Mouse (Mus musculus) intestine, embryonic 15.5 days (tissue): Measurements from ENCODE around the gene Sacm1l. TPM values are rescaled to one million over a fixed set of nuclear protein-coding genes. Genes with fewer than 3 reads are reported as not detected.

Source experiments
- ATAC-seq: fragments of 200-750 bp; cut with Nextera tagmentation; 2 replicates; pipeline ENCODE4 v1.8.0; 2017; ENCODE audit warnings: moderate TSS enrichment, moderate library complexity
- H3K27ac ChIP-seq: fragments of 300-500 bp; sonication (generic); 2 replicates; pipeline ENCODE4 v1.5.1; 2015; ENCODE audit warnings: mild to moderate bottlenecking, inconsistent platforms
- H3K27me3 ChIP-seq: fragments of 300-500 bp; sonication (generic); replicated peaks from 2 replicates; pipeline ENCODE4 v1.6.1; 2015; ENCODE audit warnings: inconsistent platforms
- H3K36me3 ChIP-seq: fragments of 300-500 bp; sonication (generic); 2 replicates; pipeline ENCODE4 v1.6.1; 2015; ENCODE audit warnings: inconsistent platforms
- H3K4me1 ChIP-seq: fragments of 300-500 bp; sonication (generic); replicated peaks from 2 replicates; pipeline ENCODE4 v1.6.1; 2015; ENCODE audit warnings: inconsistent platforms
- H3K4me2 ChIP-seq: fragments of 300-500 bp; sonication (generic); replicated peaks from 2 replicates; pipeline ENCODE4 v1.6.1; 2015; ENCODE audit warnings: mild to moderate bottlenecking, inconsistent platforms
- H3K4me3 ChIP-seq: fragments of 300-500 bp; sonication (generic); replicated peaks from 2 replicates; pipeline ENCODE4 v1.5.1; 2015; ENCODE audit warnings: inconsistent platforms
- H3K9ac ChIP-seq: fragments of 300-500 bp; sonication (generic); 2 replicates; pipeline ENCODE4 v1.6.1; 2015; ENCODE audit warnings: inconsistent platforms
- H3K9me3 ChIP-seq: fragments of 300-500 bp; sonication (generic); 2 replicates; pipeline ENCODE4 v1.6.1; 2016; ENCODE audit warnings: inconsistent platforms
- whole genome bisulfite sequencing: fragments of 180-500 bp; shearing (Covaris S2); methylation state at CpG from one replicate; pipeline ENCODE4 v1.1.7; 2015; 5-methylcytosine and 5-hydroxymethylcytosine counted together
- polyA plus RNA-seq: library from polyadenylated mRNA; unstranded; fragments of >200 nt; fragmentation: Nextera tagmentation; extraction: Ambion mirVana; gene quantifications from 2 replicates; pipeline ENCODE4 v1.2.1, GENCODE M21; 2015

Sacm1l gene
- polyA plus RNA-seq: 67.8 and 69.5 TPM in 2 replicates

DNA sequence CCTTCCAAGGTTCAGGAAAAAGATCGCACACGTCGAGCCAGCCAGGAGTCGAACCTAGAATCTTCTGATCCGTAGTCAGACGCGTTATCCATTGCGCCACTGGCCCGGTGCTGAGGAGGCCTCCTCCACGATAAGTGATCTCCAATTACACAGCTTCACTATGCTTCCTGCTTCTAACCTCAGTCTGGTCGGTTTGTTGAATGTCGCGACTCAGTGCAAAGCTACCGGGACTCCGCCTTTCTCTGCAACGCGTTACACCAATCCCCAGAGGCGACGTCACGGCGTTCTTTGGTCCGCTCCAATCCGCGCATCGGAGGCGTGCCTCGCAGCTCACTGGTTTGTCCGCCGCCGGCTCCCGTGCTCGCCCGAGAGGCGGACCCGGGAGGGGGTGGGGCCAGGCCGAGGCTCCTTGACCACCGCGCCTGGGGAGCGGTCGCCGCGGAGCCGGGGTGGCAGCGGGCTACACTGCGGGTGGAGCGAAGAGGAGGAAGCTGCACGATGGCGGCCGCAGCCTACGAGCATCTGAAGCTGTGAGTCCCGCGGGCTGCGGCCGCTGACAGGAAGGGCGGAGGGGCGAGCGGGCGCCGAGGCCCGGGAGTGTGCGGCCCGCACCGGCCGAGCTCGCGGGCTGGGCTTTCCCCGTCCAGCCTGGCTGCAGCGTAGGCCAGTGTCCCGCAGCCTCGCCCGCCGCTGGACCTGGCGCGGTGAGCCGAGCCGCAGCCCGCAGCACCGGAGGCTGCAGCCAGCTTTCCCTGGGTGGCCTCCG lies at the start of gene Sacm1l:
Gene Sacm1l, plus strand, starts transcription at position 368 of the 766 bp plus-strand sequence.
- peaks cover 13% of the 10 kb centered on the region for H3K4me1 ChIP-seq
- no peaks in the 10 kb centered on the region for H3K36me3 ChIP-seq
- peak; percentile 98 for ATAC-seq
- H3K4me3 ChIP-seq: peak within 1 kb of the TSS; percentile 80
- H3K9ac ChIP-seq: peak within 1 kb of the TSS; percentile 90
- H3K27me3 ChIP-seq: no peaks in the 10 kb centered on the region
- H3K4me2 ChIP-seq: peak within 1 kb of the TSS; percentile 65
- H3K9me3 ChIP-seq: no peaks in the 10 kb centered on the region
- peak within 1 kb of the TSS; percentile 93 for H3K27ac ChIP-seq
- WGBS: under 1% methylated on average over 72 of the region's 79 CpGs

DNA sequence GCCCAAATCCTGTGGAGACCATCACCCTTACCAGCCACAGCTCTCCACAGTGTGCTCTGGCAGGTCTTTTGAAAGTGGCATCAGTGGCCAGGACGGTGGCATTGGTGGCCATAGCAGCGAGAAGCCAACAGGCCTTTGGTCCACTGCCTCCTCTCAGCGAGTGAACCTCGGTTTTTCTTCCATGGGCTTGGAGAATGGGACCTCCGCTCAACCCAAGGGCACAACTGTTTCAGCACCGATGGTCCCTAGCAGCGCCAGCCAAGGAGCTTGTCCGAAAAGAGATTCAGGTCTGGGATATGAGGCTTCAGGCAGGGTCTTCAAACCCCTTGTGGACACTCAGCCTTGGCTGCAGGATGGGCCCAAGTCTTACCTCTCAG lies 49.7 kb upstream of the Sacm1l start:
- ATAC-seq: no peak
- peak overlapping the region; percentile 65 for H3K4me3 ChIP-seq
- 83% methylated on average over 8 of the region's 8 CpGs for WGBS
- no peaks in the 10 kb centered on the region for H3K9me3 ChIP-seq
- H3K9ac ChIP-seq: peak overlapping the region; percentile 76
- H3K36me3 ChIP-seq: no peaks in the 10 kb centered on the region
- peak overlapping the region; percentile 98 for H3K4me2 ChIP-seq
- peaks cover 52% of the 10 kb centered on the region for H3K4me1 ChIP-seq
- H3K27me3 ChIP-seq: no peaks in the 10 kb centered on the region
- H3K27ac ChIP-seq: peak overlapping the region; percentile 81; the same call in 1 of the 2 replicates

DNA sequence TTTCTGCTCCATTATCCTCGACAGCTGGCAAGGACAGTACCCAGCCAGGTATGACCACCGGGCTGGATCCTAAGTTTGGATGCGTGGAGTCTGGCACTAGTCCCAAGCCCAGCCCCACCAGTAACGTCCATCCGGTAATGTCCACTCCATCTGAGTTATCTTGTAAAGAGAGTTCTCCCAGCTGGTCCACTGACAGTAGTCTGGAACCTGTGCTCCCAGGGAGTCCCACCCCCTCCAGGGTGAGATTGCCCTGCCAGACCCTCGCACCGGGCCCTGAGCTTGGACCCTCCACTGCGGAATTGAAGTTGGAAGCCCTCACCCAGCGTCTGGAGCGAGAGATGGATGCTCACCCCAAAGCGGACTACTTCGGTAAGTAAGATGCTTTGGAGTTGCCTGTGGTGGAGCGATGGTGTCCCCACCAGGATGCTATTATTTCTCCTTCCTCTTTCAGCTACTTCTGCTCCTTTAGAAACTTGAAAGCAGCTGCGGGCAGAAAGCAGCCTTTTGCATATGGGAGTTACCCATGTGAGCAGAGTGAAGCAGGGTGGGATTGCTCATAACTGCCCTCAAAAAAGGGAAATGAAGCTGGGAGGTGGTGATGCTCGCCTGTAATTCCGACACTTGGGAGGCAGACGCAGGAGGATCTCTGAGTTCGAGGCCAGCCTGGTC lies 49.2 kb upstream of the Sacm1l start:
- WGBS: 54% methylated on average over 18 of the region's 18 CpGs
- Histone ChIP-seq H3K4me1 (peaks cover 52% of the 10 kb centered on the region), H3K27me3 (no peaks in the 10 kb centered on the region), H3K4me3 (peak overlapping the region; percentile 65), H3K36me3 (no peaks in the 10 kb centered on the region), H3K9me3 (no peaks in the 10 kb centered on the region), H3K4me2 (peak overlapping the region; percentile 98), H3K27ac (no peak overlapping the region), H3K9ac (peak overlapping the region; percentile 76)
- no peak for ATAC-seq

DNA sequence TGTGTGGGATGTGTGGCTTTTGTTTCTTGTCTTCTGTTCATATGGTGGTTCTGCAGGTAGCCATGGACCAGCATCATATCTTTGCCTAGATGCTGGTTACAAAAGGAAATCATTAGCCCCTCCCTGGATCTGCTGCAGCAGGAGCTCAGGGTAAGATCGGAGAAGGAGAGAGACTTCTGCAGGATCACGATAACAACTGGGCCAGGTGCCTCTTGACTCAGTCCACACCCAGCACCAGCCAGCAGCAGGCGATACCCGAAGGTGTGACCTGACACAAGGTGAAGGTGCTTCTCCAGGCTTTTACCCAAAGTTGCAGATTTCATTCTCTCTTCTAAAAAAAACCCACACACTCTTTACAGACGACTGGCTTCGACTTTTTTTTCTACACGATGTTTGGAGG lies 48.4 kb upstream of the Sacm1l start:
- peak overlapping the region; percentile 21; the same call in 1 of the 2 replicates for H3K9ac ChIP-seq

DNA sequence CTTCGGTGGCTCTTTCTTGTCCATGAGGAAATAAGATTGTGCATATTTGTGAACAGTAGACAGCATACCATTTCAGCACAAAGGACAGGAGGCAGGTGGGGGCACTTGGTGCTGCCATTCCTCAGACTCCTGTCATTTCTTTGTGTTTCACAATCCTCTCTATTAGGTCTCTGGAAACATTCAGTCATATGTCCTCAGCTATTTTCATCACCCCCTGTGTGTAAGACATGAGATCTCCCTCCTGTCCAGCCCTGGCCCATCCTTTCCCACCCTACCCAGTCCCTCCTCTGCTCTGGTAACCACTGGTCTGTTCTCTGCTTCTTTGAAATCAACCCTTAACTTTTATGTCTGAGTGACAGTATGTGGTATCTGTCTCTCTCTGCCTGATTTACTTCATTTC lies 46.0 kb upstream of the Sacm1l start:
- no peak overlapping the region for H3K4me2 ChIP-seq
- no peaks in the 10 kb centered on the region for H3K9me3 ChIP-seq
- no peak for ATAC-seq
- no peak overlapping the region for H3K4me3 ChIP-seq
- 81% methylated on average over 1 of the region's 1 CpGs for WGBS
- H3K36me3 ChIP-seq: no peaks in the 10 kb centered on the region
- peaks cover 66% of the 10 kb centered on the region for H3K4me1 ChIP-seq
- H3K27me3 ChIP-seq: no peaks in the 10 kb centered on the region
- H3K9ac ChIP-seq: no peak overlapping the region
- no peak overlapping the region for H3K27ac ChIP-seq

More for the DNA sequence above, 48.4 kb upstream of the Sacm1l start:
- Histone ChIP-seq H3K4me2 (peak overlapping the region; percentile 98), H3K27ac (no peak overlapping the region), H3K27me3 (no peaks in the 10 kb centered on the region), H3K4me1 (peaks cover 55% of the 10 kb centered on the region), H3K4me3 (peak overlapping the region; percentile 65), H3K36me3 (no peaks in the 10 kb centered on the region), H3K9me3 (no peaks in the 10 kb centered on the region)
- 32% methylated on average over 7 of the region's 7 CpGs for WGBS
- ATAC-seq: no peak; the same call in 1 of the 2 replicates

DNA sequence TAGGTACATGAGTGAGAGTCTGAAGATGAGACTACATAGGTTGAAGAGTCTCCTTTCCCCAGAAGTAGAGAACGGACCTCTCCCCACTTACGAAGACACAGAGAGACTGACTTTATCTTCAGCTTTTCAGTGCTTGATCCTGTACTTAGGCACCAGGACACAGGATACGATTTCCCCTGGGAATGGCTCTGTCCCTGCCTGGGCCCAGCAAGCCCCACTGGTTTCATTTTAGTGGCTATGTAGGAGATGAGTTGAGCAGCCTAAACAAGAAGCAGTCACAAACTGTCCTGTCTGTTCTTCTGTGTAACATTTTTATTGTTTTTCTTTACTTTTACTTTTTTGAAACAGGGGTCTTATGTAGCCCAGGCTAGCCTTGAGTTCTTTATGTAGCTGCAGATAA lies 44.7 kb upstream of the Sacm1l start:
- Histone ChIP-seq H3K4me3 (no peak overlapping the region), H3K36me3 (no peaks in the 10 kb centered on the region), H3K9me3 (no peaks in the 10 kb centered on the region), H3K4me2 (no peak overlapping the region), H3K27me3 (no peaks in the 10 kb centered on the region), H3K27ac (no peak overlapping the region), H3K9ac (no peak overlapping the region), H3K4me1 (peaks cover 68% of the 10 kb centered on the region)
- 93% methylated on average over 3 of the region's 3 CpGs for WGBS
- no peak for ATAC-seq

DNA sequence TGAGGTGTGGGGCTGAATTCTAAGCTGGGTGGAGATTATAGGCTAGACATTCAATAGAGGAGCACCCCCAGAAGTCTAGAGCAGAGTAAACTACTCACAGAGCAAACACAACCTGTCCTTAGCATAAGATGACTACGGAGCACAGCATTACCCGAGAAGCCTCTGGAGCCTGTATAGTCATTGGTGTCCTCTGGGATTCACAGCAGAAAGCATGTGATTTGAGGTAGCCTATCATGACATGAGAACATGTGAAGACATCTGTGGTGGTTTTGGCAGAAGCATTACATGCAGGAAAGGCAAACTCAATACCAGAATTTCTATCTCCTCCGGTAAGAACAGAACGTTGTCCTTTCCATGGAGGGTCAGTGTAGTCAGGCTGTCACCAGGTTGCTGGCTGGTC lies 44.0 kb upstream of the Sacm1l start:
- no peak for ATAC-seq
- Histone ChIP-seq H3K9me3 (no peaks in the 10 kb centered on the region), H3K36me3 (no peaks in the 10 kb centered on the region), H3K27ac (no peak overlapping the region), H3K4me1 (peaks cover 65% of the 10 kb centered on the region), H3K4me3 (no peak overlapping the region), H3K27me3 (no peaks in the 10 kb centered on the region), H3K4me2 (no peak overlapping the region), H3K9ac (no peak overlapping the region)
- WGBS: 89% methylated on average over 4 of the region's 4 CpGs

DNA sequence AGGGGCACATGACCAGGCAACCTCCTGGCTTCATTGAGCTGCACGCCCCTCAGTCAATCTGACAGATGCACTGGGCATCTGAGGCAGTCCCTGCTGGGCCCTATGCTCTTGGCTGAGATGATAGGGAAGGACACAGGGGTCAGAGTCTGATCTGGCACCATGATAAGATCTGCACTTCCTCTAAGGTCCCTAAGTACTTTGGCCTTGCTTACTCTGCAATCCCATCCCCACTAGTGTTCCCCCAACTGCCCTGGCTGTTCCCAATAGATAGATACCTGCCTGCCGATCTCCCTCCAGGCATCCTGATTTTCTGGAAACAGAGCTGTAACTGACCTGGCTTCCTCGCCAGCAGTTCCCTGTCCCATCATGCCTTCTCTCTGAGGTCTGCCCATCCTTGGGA lies 42.9 kb upstream of the Sacm1l start:
- no peaks in the 10 kb centered on the region for H3K9me3 ChIP-seq
- WGBS: 59% methylated on average over 3 of the region's 3 CpGs
- H3K4me1 ChIP-seq: peaks cover 65% of the 10 kb centered on the region
- H3K27me3 ChIP-seq: no peaks in the 10 kb centered on the region
- no peak overlapping the region for H3K4me2 ChIP-seq
- ATAC-seq: 0 out of 2 replicates have a peak, but pooled peaks have one; percentile 23
- no peak overlapping the region for H3K27ac ChIP-seq
- H3K4me3 ChIP-seq: no peak overlapping the region
- no peak overlapping the region for H3K9ac ChIP-seq
- no peaks in the 10 kb centered on the region for H3K36me3 ChIP-seq

DNA sequence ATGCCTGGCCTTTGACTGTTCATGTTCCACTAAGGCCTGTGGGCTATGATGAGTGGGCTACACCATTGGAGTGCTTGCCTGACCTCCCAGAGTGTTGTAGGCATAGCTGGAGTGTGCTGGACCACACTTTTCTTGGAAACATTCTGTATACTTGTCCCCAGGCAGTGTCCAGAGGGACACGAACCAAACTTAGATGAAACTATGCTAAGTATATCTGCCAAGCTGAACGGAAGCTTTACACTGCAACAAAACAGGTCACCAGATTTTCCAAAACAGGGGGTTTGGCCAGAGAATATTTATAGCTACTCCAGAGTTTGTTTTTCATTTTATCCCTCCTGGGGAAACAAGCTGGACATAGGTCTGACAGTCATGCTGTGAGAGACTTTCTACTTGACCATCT lies 40.5 kb upstream of the Sacm1l start:
- H3K36me3 ChIP-seq: no peaks in the 10 kb centered on the region
- peaks cover 54% of the 10 kb centered on the region for H3K4me1 ChIP-seq
- WGBS: 59% methylated on average over 2 of the region's 2 CpGs
- no peak overlapping the region for H3K4me3 ChIP-seq
- H3K9ac ChIP-seq: no peak overlapping the region
- no peak overlapping the region for H3K27ac ChIP-seq
- no peak overlapping the region for H3K4me2 ChIP-seq
- no peak for ATAC-seq
- no peaks in the 10 kb centered on the region for H3K9me3 ChIP-seq
- no peaks in the 10 kb centered on the region for H3K27me3 ChIP-seq

DNA sequence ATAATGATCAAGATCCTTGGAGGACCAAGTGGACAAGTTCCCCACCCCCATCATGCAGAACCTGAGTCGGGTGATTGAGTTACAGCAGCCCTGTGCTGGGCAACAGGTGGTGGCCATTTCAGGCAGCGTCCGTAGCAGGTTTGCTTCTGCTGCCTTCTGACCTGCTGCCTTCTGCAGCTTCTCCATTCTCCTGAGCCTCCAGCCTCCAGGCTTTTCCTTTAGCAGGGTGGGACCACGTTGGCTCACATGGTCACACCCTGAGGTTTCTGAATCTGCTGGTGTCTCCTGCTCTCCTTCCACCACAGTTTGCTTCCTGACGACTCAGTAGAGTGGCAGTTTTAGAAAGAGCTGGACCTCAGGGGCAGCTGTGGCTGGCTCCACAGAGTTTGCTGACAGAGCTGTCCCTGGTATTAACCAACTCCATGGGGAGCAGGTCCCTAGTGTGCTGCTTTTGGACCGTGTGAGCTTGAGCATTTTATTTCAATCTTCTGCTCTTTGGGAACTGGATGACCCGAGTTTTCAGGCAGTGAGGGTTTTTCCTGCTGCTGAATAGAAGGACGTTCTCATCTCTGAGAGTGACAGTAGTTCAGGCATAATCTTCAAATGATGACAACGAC lies 39.7 kb upstream of the Sacm1l start:
- no peaks in the 10 kb centered on the region for H3K9me3 ChIP-seq
- H3K4me2 ChIP-seq: no peak overlapping the region
- no peak overlapping the region for H3K4me3 ChIP-seq
- H3K9ac ChIP-seq: no peak overlapping the region
- H3K36me3 ChIP-seq: no peaks in the 10 kb centered on the region
- H3K27me3 ChIP-seq: no peaks in the 10 kb centered on the region
- 56% methylated on average over 9 of the region's 9 CpGs for WGBS
- no peak overlapping the region for H3K27ac ChIP-seq
- peaks cover 52% of the 10 kb centered on the region for H3K4me1 ChIP-seq
- no peak for ATAC-seq

DNA sequence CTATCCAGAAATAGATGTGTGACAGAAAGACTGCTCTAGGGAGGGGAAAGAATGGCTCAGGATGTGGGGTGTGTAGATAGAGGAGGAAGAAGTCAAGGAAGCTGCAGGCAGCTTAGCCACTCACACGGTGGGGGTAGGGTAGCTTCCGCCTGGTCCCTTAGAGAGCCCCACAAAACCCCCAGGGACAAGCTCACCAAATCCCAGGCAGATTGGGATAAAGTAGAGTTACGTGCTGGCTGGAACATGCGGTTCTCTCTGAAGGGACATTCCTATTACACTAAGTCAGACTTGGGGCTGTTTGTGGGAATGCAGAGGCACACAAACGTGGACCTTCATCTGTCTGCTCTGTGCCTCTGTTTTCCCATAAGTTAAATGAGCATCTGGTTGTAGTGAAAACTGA lies 38.6 kb upstream of the Sacm1l start:
- H3K4me1 ChIP-seq: peaks cover 55% of the 10 kb centered on the region
- peak; percentile 24 for ATAC-seq
- no peaks in the 10 kb centered on the region for H3K27me3 ChIP-seq
- H3K36me3 ChIP-seq: no peaks in the 10 kb centered on the region
- H3K9me3 ChIP-seq: no peaks in the 10 kb centered on the region
- no peak overlapping the region for H3K4me2 ChIP-seq
- no peak overlapping the region for H3K9ac ChIP-seq
- 58% methylated on average over 5 of the region's 5 CpGs for WGBS
- peak overlapping the region; percentile 48; the same call in 1 of the 2 replicates for H3K27ac ChIP-seq
- no peak overlapping the region for H3K4me3 ChIP-seq

DNA sequence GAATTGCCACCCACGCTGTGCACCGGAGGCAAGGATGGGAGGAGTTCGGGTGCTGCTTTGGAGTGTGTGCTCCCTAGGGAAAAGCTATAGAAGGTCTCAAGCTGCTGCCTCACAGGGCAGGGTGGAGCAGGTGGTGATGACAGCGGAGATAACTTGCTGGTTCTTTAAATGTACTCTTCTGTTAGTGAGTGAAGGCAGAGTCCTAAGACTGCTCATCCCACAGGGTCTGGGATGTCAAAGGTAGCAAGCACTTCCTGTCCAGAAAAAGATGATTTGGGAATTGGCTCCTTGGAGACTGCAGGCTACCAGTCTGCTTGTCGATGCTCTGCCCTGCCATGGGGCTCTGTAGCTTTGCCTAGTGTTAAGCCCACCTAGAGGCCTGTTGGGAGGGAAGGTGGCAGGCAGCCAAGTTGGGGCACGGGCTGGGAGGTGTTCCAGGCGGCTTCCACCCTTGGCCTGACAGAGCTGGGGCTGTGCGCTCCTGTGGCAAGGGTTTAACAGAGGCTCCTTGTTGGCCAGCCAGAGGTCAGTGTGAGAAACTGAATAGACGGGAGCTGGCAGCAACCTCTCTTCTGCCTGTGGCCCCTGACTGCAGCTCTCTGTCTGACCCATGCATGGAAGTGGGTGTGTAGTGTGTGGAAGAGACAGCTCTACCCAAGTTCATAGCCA lies 37.5 kb upstream of the Sacm1l start:
- Histone ChIP-seq H3K9me3 (no peaks in the 10 kb centered on the region), H3K4me2 (0 out of 2 replicates have a peak overlapping the region, but pooled peaks have one; percentile 14), H3K9ac (no peak overlapping the region), H3K4me1 (peaks cover 44% of the 10 kb centered on the region), H3K27me3 (no peaks in the 10 kb centered on the region), H3K36me3 (no peaks in the 10 kb centered on the region), H3K27ac (0 out of 2 replicates have a peak overlapping the region, but pooled peaks have one; percentile 36), H3K4me3 (no peak overlapping the region)
- peak; percentile 37; the same call in 1 of the 2 replicates for ATAC-seq
- 63% methylated on average over 9 of the region's 9 CpGs for WGBS
